Mouse (Mus musculus) adrenal gland, postnatal 14 days (tissue): Measurements from ENCODE around the gene Mtfr2. TPM values are rescaled to one million over a fixed set of nuclear protein-coding genes. Genes with fewer than 3 reads are reported as not detected.

Source experiments
- DNase-seq: peaks from one replicate; pipeline ENCODE4 v3.0.0; 2021; ENCODE audit warnings: mixed read lengths
- long read RNA-seq, 2 experiments: library from polyadenylated mRNA; stranded (forward); transcript quantifications; one replicate each; pipeline ENCODE4 v2.0.0; 2021
- total RNA-seq: library from RNA; stranded (reverse); gene quantifications from 2 replicates; pipeline ENCODE4 v1.2.3, GENCODE M21; 2021

The Mtfr2 gene
- total RNA-seq = 2.0 and 2.7 TPM in 2 replicates
- long read RNA-seq, experiment 1, partial matches to known transcripts = 0 of 4 reads
- long read RNA-seq, experiment 1, other reads (novel, unspliced or antisense) = 0 of 4 reads
- long read RNA-seq, experiment 2, partial matches to known transcripts = 0 of 2 reads
- long read RNA-seq, experiment 2, other reads (novel, unspliced or antisense) = 1 of 2 reads

DNA sequence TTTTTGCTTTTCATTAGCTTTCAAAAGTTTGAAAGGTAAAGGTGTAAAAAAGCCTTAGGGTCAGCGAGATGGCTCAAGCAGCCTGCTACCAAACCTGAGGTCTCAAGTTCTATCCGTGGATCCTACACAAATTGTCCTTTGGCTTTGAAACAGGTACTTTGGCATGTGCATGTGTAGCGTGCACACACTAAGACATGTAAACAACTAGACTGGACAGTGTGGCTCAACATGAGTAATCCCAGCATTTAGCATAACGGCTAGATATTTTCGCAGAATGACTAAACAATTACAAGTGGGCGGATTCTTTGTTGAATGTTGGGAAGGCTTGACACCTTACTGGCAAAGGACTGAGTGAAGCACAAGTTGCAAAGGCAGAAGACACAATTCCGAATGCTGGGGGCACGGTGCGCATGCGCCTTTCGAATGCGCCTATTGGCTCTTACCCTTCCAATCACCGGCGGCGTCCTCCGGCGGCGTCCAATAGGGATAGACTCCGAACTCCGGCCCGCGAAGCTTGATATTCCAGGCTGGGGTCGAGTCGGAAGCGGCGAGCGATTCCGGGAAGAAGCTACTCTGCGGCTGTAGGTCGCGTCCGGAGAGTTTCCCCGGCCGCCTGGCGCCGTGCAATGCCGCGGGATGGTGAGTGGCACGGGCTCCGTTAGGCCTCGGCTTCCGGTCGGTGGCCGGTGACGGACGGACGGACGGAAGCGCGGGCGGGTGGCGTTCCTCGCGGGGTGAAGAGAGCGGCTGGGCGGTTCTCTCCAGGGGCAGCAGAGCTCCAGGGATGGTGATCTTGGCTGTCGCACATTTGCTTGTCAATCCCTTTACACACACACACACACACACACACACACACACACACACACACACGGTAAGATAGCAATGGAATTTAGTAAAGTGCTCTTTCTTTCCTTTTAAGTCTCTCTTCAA, at the start of gene Mtfr2:
TSS of gene Mtfr2 (plus strand) at position 486 of the 930 bp plus-strand sequence.
- DNase-seq = peak; percentile 96

DNA sequence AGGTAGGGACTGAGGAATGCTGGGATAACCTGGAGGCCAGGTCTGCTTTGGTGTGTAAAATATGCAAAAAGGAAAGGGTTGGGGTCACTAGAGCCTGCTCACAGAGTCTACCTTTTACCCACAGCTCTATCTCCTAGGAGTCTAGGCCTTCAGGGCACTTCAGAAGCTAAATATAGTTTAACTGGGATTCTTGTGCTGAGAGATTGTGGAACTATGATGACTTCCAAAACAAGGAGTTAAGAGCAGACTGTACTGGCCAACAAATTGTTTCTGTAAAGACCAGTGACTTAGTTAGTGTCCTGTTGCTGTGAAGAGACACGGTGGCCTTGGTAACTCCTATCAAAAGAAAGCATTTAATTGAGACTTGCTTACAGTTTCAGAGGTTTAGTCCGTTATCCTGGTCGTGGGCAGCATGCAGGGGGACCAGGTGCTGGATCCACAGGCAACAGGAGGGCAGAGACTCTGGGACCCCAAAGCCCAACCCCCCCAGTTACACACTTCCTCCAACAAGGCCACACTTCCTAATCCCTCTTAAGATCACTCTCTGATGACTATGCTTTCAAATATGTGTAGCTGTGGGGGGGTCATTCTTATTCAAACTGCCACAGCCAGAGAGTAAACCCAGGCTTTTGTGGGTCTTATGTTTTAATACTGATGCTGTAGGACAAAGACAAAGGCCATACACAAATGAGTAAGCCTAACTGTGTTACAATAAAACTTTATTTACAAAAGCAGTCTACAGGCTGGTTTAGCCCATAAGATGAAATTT, 49.2 kb upstream of the Mtfr2 start:
- no peak for DNase-seq

DNA sequence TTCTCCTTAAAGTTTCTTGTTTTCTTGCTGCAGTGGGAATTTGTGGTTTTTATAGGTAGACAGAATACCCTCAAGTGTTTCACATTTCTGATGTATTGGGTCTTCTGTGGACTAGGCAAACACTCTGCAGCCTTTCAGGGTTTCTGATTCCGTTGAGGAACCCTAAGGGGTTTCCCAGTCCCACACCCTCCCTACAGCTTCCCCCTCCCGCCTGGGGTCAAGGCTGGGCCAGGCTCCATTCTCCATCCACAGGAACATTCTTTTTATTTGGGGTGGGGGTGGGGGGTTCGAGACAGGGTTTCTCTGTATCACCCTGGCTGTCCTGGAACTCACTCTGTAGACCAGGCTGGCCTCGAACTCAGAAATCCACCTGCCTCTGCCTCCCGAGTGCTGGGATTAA, 48.5 kb upstream of the Mtfr2 start:
- DNase-seq = no peak

DNA sequence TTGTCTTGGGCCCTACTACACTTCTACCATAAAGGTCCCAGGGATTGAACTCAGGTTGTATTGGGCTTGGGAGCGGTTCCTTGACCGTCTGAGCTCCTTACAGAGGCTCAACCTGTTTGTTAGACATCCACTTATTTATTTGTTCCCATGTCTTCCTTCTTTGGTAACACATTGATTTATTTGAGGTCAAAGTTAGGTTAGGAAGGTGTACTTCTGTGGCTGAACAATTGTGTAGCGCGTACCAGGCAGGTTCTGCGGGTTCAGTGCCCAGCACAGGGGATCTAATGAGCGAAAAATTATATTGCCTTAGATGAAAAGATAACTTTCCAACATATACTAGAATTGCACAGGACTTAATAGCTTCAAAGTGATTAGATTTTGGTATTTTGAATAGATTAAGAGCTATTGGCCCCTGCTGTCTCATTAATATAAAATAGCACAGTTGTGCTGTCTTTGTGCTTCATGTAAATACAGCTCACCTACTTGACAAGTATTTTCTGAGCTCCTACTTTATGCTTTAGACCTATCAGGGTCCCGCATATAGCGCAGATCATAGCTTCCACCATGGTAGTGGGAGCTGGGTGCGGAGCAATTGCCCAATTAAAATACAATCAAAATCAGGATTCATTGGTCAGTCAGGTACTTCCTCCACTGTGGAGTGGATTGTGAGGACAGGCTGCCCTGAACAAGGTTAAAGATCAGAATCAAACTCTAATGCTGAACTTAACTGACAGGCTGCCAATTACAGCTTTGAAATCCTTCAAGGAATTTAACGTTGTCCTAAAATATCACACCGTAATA, 36.4 kb upstream of the Mtfr2 start:
- peak; percentile 18 for DNase-seq

DNA sequence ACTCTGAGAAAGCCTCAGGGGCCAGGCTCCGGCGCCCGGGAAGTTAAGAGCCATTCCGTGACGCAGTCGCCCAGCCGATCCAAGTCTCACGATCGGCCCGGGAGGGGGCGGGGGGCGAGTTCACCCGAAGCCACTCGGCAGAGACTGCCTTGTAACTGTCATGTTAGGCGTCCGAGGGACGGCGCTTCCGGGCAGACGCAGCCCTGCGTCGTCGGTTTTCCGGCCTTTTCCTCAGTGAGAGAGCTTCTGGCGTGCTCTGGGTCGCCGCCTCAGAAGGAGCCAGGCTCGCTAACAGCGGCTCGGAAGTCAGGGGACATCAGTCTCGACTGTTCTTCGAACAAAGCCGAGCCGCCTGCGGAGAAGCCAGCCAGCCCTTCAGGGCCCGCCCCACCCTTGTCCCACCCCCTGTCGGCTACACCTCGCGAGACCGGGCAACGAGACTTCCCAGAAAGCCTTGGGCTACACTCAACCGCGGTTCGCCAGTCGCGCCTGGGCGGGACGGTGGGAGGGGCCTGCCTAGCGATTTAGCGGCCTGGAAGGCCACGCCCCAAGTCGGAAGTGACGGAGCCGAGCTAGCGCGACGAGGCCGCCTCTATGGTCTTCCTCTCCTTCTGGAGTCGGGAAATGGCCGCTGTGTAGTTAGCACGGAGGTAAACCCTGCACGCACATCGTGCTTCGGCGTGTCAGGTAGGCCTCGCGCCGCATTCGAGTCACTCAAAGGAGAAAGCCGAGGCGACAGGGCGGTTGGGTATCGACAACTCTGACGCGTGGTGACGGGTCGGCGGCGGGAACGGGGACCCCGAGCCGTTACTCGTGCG, 35.4 kb upstream of the Mtfr2 start, which contains the start of gene Bclaf1:
TSS of gene Bclaf1 (plus strand) at position 552 of the 818 bp plus-strand sequence.
- peak; percentile 100 for DNase-seq

DNA sequence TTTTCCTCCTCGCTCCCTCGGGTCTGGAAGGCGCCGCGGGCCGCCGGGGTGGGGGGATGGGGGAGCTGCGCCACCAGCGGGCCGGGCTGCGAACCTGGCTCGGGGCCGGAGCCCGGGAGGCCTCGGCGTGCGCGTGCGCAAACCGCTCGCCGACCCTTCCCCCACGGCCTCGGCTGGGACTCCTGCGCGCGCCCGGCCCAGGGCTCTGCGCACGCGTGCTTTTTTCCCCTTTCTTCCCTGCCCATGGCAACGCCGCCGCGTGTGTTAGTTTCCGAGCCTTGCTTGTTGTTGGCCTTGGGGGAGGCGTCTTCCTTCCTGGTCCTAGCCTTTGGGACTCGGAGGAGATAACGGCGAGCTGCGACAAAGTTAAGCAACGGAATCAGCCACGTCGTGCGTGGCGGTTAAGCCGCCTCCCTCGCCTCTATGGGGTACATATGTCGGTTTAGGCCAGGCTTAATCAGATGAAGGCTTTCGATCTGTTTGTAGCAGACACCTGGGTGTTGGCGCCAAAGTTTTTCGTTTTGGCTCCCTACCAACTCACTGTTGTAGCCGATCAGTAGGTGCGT, 34.8 kb upstream of the Mtfr2 start:
- DNase-seq = peak; percentile 97

DNA sequence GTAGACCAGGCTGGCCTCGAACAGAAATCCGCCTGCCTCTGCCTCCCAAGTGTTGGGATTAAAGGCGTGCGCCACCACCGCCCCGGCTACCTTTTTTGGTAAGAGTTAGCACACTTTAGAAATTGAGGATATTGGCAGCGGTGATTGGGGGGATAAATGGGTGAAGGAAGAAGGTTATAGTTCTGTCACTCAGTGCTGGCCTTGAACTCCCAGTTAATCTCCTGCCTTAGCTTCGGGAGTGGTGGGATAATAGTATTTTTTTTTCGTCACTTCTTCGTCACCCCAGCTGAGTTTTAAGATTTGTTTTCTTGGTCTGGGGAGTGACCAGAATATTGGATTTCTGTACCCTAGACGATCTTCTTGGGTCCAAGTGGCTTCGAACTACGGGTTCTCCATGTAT, 34.1 kb upstream of the Mtfr2 start:
- no peak for DNase-seq

DNA sequence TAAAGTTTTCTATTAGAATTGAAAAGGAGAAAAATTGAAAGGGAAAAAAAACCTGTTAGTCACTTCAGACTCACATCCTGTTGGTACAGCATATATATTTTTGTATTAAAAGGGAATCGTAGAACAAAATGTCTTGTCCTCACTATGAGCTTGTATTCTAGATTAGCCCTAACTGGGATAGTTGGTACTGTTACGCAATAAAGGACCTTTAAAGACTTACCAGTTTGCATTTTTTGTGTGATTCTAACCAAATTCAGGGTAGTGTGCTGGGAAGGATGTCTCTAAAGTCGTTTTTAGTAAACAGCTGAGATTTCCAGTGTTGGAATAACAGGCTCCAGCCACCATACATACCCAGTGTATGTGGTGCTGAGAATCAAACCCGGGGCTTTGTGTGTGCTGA, 33.6 kb upstream of the Mtfr2 start:
- no peak for DNase-seq

DNA sequence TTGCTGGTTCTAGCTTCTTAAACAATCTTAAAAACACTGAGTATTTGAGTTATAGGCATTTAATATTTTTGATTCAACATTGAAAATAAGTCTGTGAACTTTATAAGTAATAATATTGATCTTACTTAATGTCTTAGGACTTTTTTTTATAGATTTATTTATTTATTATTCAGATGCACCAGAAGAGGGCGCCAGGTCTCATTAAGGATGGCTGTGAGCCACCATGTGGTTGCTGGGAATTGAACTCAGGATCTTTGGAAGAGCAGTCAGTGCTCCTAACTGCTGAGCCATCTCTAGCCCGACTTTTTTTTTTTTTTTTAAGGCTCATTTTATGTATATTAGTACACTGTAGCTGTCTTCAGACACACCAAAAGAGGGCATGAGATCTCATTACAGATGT, 32.8 kb upstream of the Mtfr2 start:
- DNase-seq = no peak

DNA sequence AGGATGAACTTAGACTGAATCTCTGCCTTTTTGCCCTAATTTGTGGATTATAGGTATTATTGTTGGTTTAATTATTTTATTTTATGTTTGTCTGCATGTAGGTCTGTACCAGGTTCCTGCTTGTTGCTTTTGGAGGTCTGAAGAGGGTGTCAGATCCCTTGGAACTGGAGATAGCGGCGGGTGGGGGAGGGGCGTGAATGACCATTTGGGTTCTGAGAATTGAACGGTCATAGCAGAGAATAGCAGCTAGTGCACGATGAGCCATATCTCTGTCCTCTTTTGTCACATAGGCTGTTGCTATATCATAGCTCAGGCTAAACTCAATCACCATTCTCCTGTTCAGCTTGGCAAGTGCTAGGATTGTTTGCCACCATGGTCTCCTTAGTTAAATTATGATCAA, 30.1 kb upstream of the Mtfr2 start:
- no peak for DNase-seq

DNA sequence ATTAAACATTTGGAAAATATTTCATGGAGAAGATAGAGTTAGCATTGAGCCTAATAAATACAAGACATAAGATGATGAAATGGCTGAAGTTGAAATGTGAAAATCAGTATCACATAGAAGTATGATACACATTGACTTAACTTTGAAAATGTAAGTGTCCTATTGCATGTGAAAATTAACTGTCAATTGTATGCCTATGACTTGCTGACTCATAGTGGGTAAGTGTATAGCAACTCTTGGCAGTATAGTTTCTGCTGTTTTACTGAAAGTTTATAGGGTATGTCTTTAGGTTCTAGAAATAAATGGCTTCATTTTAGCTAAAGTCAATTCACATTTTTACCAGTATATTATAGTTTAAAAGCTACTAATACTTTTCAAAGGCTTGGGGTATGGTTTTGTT, 21.3 kb upstream of the Mtfr2 start:
- no peak for DNase-seq

DNA sequence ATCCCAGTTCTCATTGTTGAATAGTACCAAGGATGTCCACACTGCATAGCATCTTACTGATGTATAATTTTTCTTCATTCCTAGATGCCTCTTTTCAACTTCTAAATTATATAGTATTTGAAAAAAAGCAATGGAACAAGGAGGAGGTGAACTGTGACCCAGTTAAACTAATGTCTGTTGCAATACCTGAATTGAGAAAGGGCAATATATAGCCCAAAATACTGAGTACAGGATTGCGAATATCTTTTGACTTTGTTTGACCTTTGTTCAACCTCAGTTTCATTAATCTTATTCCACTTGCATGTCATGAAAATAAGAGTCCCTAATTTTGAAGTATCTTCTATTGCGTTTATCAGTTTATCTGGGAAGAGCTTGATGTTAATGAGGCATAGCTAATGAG, 16.3 kb upstream of the Mtfr2 start:
- DNase-seq = no peak

DNA sequence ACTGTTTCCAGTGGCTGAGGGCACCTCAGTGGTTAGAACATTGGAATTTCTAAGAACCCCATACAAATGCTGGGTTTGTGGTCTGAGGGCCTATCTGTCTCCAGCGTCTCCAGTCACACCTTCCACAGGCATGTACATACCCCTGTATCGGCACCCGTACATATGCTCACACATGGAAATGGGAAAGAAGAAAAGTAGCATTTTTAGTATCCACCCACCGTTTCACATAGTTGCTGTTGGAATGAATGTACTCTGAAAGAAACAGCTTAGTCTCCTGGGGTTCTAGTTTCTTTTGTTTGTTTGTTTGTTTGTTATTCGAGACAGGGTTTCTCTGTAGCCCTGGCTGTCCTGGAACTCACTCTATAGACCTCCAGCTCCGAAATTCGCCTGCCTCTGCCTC, 9.7 kb upstream of the Mtfr2 start:
- DNase-seq = no peak

DNA sequence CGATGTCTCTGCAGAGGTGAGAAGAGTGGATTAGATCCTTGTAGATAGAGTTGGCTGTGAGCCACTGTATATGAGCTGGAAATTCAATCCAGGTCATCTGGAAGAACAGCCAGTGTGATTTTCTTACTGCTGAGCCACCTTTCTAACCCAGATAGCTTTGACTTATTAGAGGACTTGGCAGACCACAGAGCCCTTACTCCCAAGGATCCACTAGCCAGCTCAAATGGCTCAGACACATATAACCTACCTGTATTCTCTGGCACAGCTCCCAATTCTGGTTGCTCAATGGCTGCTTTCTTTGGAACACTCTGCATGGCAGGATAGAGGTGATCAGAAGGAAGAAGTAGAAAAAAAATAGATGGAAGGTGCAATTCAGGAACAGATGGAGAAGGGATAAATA, 1.8 kb upstream of the Mtfr2 start:
- peak; percentile 32 for DNase-seq

DNA sequence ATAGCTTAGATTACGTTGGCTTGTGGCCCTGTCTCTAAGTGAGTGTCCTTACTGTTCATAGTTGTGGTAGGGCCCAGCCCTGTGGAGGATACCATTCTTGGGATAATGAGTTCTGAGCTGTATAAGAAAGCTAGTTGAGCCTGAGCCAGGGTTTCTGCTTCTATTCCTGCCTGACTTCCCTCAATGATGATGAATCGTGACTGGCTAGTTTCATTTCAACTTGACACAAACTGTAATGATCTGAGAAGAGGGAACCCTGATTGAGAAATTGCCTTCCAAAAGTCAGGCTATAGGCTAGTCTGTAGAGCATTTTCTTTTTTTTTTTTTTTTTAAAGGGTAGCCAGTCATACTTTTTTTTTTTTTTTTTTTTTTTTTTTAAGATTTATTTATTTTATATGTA, 1.3 kb downstream of the Mtfr2 start:
- no peak for DNase-seq

DNA sequence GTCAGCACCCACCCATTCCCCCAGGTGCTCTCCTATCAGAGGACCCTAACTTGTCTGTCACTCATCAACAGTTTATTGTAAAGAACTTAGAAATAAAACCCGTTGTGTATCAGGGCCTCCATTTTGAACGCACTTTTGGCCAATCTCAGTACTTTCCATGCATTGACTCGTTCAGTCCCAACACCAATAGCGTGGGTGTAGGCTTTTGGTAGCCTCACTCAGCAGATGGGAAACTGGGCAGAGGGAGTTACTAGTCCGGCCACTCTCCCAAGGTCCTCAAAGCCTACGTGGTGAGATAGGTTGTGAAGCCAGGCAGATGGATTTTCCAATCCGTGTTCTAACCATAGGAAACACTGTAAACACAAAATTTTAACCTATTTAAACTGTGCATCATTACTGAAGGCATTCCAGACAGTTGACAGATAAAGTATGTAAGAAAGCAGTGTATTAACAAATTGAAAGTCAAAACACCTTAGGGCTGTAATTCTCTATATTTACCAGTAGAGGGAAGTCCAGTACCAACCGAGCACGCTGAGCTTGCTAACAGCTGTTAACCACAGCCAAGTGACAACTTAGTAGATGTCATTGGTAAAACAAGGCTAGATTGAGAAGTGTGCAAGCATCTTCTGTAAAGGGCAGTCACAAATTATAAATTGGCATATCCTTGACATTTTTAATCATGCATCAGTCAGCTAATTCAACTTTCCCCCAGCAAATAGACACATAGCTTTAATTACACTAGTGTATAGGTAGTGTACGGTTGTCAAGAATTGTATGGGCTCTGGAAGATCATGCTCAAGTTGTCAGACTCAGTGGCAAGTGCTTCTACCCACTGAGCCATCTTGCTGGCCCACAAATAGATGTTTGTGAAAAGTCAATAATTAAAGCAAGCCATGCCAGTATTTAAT, 14.2 kb downstream of the Mtfr2 start:
- DNase-seq = peak; percentile 48

DNA sequence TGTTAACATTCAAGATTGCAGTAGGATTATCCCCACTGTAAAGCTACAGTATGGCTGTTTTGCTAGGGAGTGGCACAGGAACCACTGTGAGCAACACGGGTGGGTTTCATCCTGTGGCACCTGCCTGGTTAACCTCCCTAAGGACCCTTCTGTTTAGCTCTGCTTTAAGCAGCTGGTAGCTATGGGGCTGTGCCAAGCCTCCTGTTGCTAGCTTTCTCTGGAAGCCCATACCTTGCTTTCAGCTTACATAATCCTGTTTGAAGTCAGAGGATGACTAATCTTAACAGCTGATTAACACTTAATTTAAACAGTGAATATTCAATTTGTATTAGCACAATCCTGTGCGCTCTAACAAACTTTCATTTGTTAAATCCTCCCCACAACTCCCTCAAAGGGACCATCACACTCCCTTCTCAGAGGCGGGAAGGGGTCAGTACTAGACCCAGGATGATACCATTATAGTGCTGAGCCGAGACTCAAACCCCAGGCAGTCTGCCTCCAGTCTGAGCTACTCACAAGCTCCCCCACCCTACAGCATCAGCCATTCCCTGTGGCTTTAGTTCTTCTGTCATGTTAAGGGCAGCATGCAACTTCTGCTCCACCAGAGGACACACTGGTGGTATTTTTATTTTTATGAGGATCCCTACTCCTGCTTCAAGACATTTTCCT, 15.0 kb downstream of the Mtfr2 start:
- DNase-seq = no peak

DNA sequence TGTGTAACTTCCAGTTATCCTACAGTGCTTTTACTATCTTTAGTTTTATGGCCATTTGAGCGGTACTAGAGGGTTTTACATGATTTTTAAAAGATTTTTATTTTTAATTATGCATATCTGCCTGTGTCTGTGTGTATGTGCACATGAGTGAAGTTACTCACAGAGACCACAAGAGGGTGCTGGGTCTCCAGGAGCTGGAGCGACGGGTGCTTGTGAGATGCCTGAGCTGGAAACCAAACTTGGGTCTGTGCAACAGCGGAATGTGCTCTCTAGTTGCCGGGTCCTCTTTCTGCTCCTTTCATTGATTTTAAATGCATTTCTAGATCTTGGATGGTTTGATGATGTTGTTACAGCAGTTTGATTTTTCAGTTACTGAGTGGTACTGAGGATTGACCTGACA, 24.5 kb downstream of the Mtfr2 start:
- DNase-seq = no peak

DNA sequence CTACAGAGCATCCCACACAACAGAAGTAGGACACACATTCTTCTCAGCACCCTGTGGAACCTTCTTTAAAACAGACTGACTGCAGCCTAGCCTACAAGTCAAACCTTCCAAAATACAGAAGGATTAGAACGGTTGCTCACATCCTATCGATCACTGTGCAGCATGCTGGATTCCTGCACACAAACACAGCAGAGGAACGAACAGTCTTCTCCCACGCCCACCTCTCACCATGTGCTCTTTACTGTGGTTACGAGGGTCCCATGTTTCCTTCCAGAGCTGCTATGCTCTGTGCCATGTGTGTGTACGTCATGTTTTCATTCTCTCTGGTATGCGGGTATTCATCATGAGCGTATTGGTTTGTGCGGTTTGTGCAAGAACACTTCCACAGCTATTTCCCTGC, 30.1 kb downstream of the Mtfr2 start:
- no peak for DNase-seq
